Mouse (Mus musculus) neural tube, embryonic 11.5 days (tissue): ENCODE measurements at regions not wholly inside any gene's neighbourhood (a gene's known extent, or its start where the extent isn't known, plus 50 kb on each side); places are given as distances from the start of the nearest gene placed in this dataset.

ENCODE experiments used
- ATAC-seq: fragments of 200-750 bp; cut with Nextera tagmentation; 2 replicates; pipeline ENCODE4 v1.8.0; 2017; ENCODE audit warnings: moderate number of reproducible peaks, mild to moderate bottlenecking, moderate TSS enrichment, moderate library complexity; ENCODE audit not compliant: insufficient read depth, low FRiP score, low TSS enrichment
- DNase-seq: peaks from one replicate; pipeline ENCODE4 v3.0.0-alpha.2; 2015; ENCODE audit warnings: low spot score
- H3K27ac ChIP-seq: fragments of 300-500 bp; sonication (generic); 2 replicates; pipeline ENCODE4 v1.5.1; 2014; ENCODE audit warnings: low read depth, mild to moderate bottlenecking, low read length
- H3K27me3 ChIP-seq: fragments of 300-500 bp; sonication (generic); 2 replicates; pipeline ENCODE4 v1.6.1; 2014; ENCODE audit warnings: mild to moderate bottlenecking, low read length, mixed read lengths; ENCODE audit not compliant: control insufficient read depth, insufficient read depth
- H3K36me3 ChIP-seq: fragments of 300-500 bp; sonication (generic); 2 replicates; pipeline ENCODE4 v1.6.1; 2014; ENCODE audit warnings: mild to moderate bottlenecking, low read length, moderate library complexity, mixed read lengths; ENCODE audit not compliant: control insufficient read depth, insufficient read depth
- H3K4me1 ChIP-seq: fragments of 300-500 bp; sonication (generic); 2 replicates; pipeline ENCODE4 v1.6.1; 2014; ENCODE audit warnings: low read length, mixed read lengths; ENCODE audit not compliant: control insufficient read depth, insufficient read depth
- H3K4me2 ChIP-seq: fragments of 300-500 bp; sonication (generic); 2 replicates; pipeline ENCODE4 v1.6.1; 2014; ENCODE audit warnings: low read depth, mild to moderate bottlenecking, moderate library complexity
- H3K4me3 ChIP-seq: fragments of 300-500 bp; sonication (generic); 2 replicates; pipeline ENCODE4 v1.5.1; 2014; ENCODE audit warnings: low read depth, low read length
- H3K9ac ChIP-seq: fragments of 300-500 bp; sonication (generic); 2 replicates; pipeline ENCODE4 v1.6.1; 2014; ENCODE audit warnings: mild to moderate bottlenecking, low read length
- H3K9me3 ChIP-seq: fragments of 300-500 bp; sonication (generic); 2 replicates; pipeline ENCODE4 v1.6.1; 2016; ENCODE audit warnings: low read length; ENCODE audit not compliant: control insufficient read depth
- WGBS: fragments of 180-500 bp; shearing (Covaris S2); extraction: QIAGEN DNeasy Blood & Tissue Kit; methylation state at CpG from one replicate; pipeline ENCODE4 v1.1.7; 2014; 5-methylcytosine and 5-hydroxymethylcytosine counted together

- 81% methylated on average over 5 of the region's 5 CpGs for WGBS
Measured at GRCm38 (mm10) chr16:26157606-26158005, 52.0 kb upstream of the P3h2 start.

More at GRCm38 (mm10) chr16:26157606-26158005, 52.0 kb upstream of the P3h2 start:
- no peak overlapping the region for H3K9ac ChIP-seq
- no peaks in the 10 kb centered on the region for H3K27me3 ChIP-seq
- ATAC-seq = no peak
- H3K4me3 ChIP-seq = no peak overlapping the region
- H3K4me2 ChIP-seq = no peak overlapping the region
- no peaks in the 10 kb centered on the region for H3K4me1 ChIP-seq
- DNase-seq = no peak
- H3K27ac ChIP-seq = no peak overlapping the region
- no peaks in the 10 kb centered on the region for H3K36me3 ChIP-seq
- H3K9me3 ChIP-seq = no peaks in the 10 kb centered on the region
